Comparison of ENCODE assay signal across 9 mouse cellular contexts in genomic region chr12:88405113-88405512, GRCm38 (mm10). TPM values are rescaled to one million over a fixed set of nuclear protein-coding genes. Genes with fewer than 3 reads are reported as not detected.
DNase-seq lines count a peak whose midpoint lies in the region; ATAC-seq and TF ChIP-seq lines count a peak whose summit lies in the region.
"Had no signal": no experiment of that assay in that cellular context is flagged by ENCODE, and none has a peak within 500 bp of the region (broad histone marks: within the 10 kb centered on the region; RNA-seq: fewer than 3 reads in every experiment).

No protein-coding gene starts in this region.

- H3K36me3 ChIP-seq in C2C12 (ENCODE audit: control insufficient read depth, insufficient read depth), result peaks cover 7% of the 10 kb centered on the region
- H3K36me3 ChIP-seq in kidney, embryonic 14.5 days (ENCODE audit: control insufficient read depth, insufficient read depth, low read length), result no peaks in the 10 kb centered on the region
- no peaks in the 10 kb centered on the region for H3K36me3 ChIP-seq in limb, embryonic 11.5 days (ENCODE audit: control insufficient read depth, insufficient read depth, low read length)

- no peak overlapping the region for H3K4me2 ChIP-seq in kidney, embryonic 14.5 days (replicated peaks; ENCODE audit: low read depth, low read length)
- H3K4me2 ChIP-seq in limb, embryonic 11.5 days (ENCODE audit: low read depth, severe bottlenecking), result no peak overlapping the region
- H3K4me2 ChIP-seq: embryonic facial prominence, embryonic 15.5 days had no signal

- 27% methylated on average over 2 of the region's 2 CpGs for WGBS in kidney, embryonic 14.5 days
- WGBS in limb, embryonic 11.5 days, result 32% methylated on average over 2 of the region's 2 CpGs

- H3K4me3 ChIP-seq in C2C12 (ENCODE audit: insufficient read depth, poor library complexity, severe bottlenecking), result no peak overlapping the region
- H3K4me3 ChIP-seq in kidney, embryonic 14.5 days (ENCODE audit: low read length), result no peak overlapping the region
- H3K4me3 ChIP-seq in limb, embryonic 11.5 days (ENCODE audit: low read depth, low read length), result no peak overlapping the region
- H3K4me3 ChIP-seq: embryonic facial prominence, embryonic 15.5 days had no signal

- H3K27me3 ChIP-seq in C2C12 (ENCODE audit: control insufficient read depth, insufficient read depth, insufficient read length), result no peaks in the 10 kb centered on the region
- H3K27me3 ChIP-seq in kidney, embryonic 14.5 days (ENCODE audit: control insufficient read depth, insufficient read depth, low read length), result no peaks in the 10 kb centered on the region
- H3K27me3 ChIP-seq in limb, embryonic 11.5 days (ENCODE audit: control insufficient read depth, insufficient read depth, low read length), result no peaks in the 10 kb centered on the region
- H3K27me3 ChIP-seq: embryonic facial prominence, embryonic 15.5 days had no signal

- no peaks in the 10 kb centered on the region for H3K79me3 ChIP-seq in C2C12 (ENCODE audit: low read depth)

- no peak overlapping the region for H3K9ac ChIP-seq in kidney, embryonic 14.5 days (ENCODE audit: low read depth, low read length)
- H3K9ac ChIP-seq in limb, embryonic 11.5 days (ENCODE audit: low read length), result no peak overlapping the region
- H3K9ac ChIP-seq: embryonic facial prominence, embryonic 15.5 days had no signal

- H3K79me2 ChIP-seq in C2C12 (ENCODE audit: control insufficient read depth, insufficient read depth), result no peaks in the 10 kb centered on the region

- H3K9me3 ChIP-seq in kidney, embryonic 14.5 days (ENCODE audit: control insufficient read depth, low read length), result no peaks in the 10 kb centered on the region
- H3K9me3 ChIP-seq in limb, embryonic 11.5 days (ENCODE audit: control insufficient read depth, low read length), result no peaks in the 10 kb centered on the region
- H3K9me3 ChIP-seq: embryonic facial prominence, embryonic 15.5 days had no signal

- no peak overlapping the region for H3K27ac ChIP-seq in kidney, embryonic 14.5 days (ENCODE audit: low read depth, low read length)
- H3K27ac ChIP-seq in limb, embryonic 11.5 days (replicated peaks; ENCODE audit: low read depth, low read length), result no peak overlapping the region
- H3K27ac ChIP-seq: embryonic facial prominence, embryonic 15.5 days had no signal

- ATAC-seq in granulocyte monocyte progenitor cell, adult 5-6 weeks (replicated peaks; ENCODE audit: poor library complexity, severe bottlenecking), result peak; percentile 57
- peak; percentile 60 for ATAC-seq in kidney, embryonic 14.5 days (ENCODE audit: low FRiP score, low TSS enrichment)
- no peak for ATAC-seq in limb, embryonic 11.5 days (ENCODE audit: insufficient number of reproducible peaks, low FRiP score, low TSS enrichment, low read depth)

- TF ChIP-seq CTCF in C2C12 (IDR thresholded peaks at IDR 0.05; ENCODE audit: control insufficient read depth, insufficient read depth, insufficient read length), result peak; percentile 25

- no peak overlapping the region for H3ac ChIP-seq in C2C12 (ENCODE audit: control insufficient read depth, insufficient read length, low read depth)

- H3K4me1 ChIP-seq in kidney, embryonic 14.5 days (ENCODE audit: control insufficient read depth, insufficient read depth, low read length), result no peaks in the 10 kb centered on the region
- H3K4me1 ChIP-seq in limb, embryonic 11.5 days (ENCODE audit: control insufficient read depth, insufficient read depth, low read length), result no peaks in the 10 kb centered on the region
- H3K4me1 ChIP-seq: embryonic facial prominence, embryonic 15.5 days had no signal

- peak; percentile 52 to 84 for DNase-seq in adrenal gland, adult (ENCODE audit: inconsistent age in 2 of 2, low spot score in 1 of 2)
- DNase-seq in embryo, embryonic 10 days (ENCODE audit: low spot score), result peak; percentile 80
- DNase-seq in limb, embryonic 11.5 days (ENCODE audit: low spot score), result peak; percentile 80
- peak; percentile 67 for DNase-seq in neural tube, embryonic 10.5 days (ENCODE audit: extremely low spot score, low spot score)
- peak; percentile 65 for DNase-seq in thymus, postnatal 25 days

TF ChIP-seq in C2C12, 6 proteins besides CTCF, POLR2A, EP300 and RAD21:
- TF ChIP-seq CEBPB (IDR thresholded peaks at IDR 0.05; ENCODE audit: low read depth) (no peak), FOSL1 (IDR thresholded peaks at IDR 0.05; ENCODE audit: insufficient read depth, low read length, poor library complexity, severe bottlenecking) (no peak)

RNA-seq across cellular contexts. Expression of gene Adck1, which starts 44.8 kb away (rescaled TPM):
- 24.1 TPM for polyA plus RNA-seq in C2C12 (2012; fragmentation: generic; extraction: Trizol)
- 13.8 and 17.2 TPM in 2 replicates for total RNA-seq in granulocyte monocyte progenitor cell, adult 5-6 weeks (2014; fragmentation: Nextera tagmentation)
- total RNA-seq in granulocyte monocyte progenitor cell, adult 5-6 weeks (2017), result 20.3 and 29.4 TPM in 2 replicates
- 16.0 and 17.3 TPM in 2 replicates for polyA plus RNA-seq in kidney, embryonic 14.5 days (2014; fragmentation: Nextera tagmentation; extraction: Ambion mirVana)
- 12.7 and 14.8 TPM in 2 replicates for polyA plus RNA-seq in limb, embryonic 11.5 days (2014; fragmentation: Nextera tagmentation; extraction: Ambion mirVana)
